9 mouse cellular contexts compared by ENCODE assay signal in genomic region chr2:180045283-180045682, GRCm38 (mm10). TPM values are rescaled to one million over a fixed set of nuclear protein-coding genes. Genes with fewer than 3 reads are reported as not detected.
DNase-seq lines count a peak whose midpoint lies in the region; ATAC-seq and TF ChIP-seq lines count a peak whose summit lies in the region.
"Had no signal": no experiment of that assay in that cellular context is flagged by ENCODE, and none has a peak within 500 bp of the region (broad histone marks: within the 10 kb centered on the region; RNA-seq: fewer than 3 reads in every experiment).

No protein-coding gene starts in this region.

- ATAC-seq in intestine, postnatal 0 days = no peak
- no peak for ATAC-seq in intestine, embryonic 16.5 days

- H3K9me3 ChIP-seq in intestine, postnatal 0 days (ENCODE audit: control insufficient read depth) = no peaks in the 10 kb centered on the region
- no peaks in the 10 kb centered on the region for H3K9me3 ChIP-seq in intestine, embryonic 16.5 days (ENCODE audit: control insufficient read depth, low read length)
- H3K9me3 ChIP-seq in ES-E14 (ENCODE audit: control insufficient read depth, insufficient read depth, low read depth, low read length) = no peaks in the 10 kb centered on the region
- H3K9me3 ChIP-seq: limb, embryonic 13.5 days had no signal

- no peak overlapping the region for H3K27ac ChIP-seq in intestine, postnatal 0 days (ENCODE audit: low read depth, low read length)
- H3K27ac ChIP-seq in intestine, embryonic 16.5 days (ENCODE audit: low read length) = no peak overlapping the region
- no peak overlapping the region for H3K27ac ChIP-seq in ES-E14 (ENCODE audit: insufficient read depth, low read depth, low read length, poor library complexity, severe bottlenecking)
- H3K27ac ChIP-seq: limb, embryonic 13.5 days had no signal

- peaks cover 5% of the 10 kb centered on the region; the same call in 1 of the 2 replicates for H3K4me1 ChIP-seq in intestine, postnatal 0 days (replicated peaks; ENCODE audit: control insufficient read depth, insufficient read depth, low read length)
- peaks cover 19% of the 10 kb centered on the region for H3K4me1 ChIP-seq in intestine, embryonic 16.5 days (ENCODE audit: control insufficient read depth, insufficient read depth, low read length)
- peaks cover 0 to 5% of the 10 kb centered on the region in 2 experiments; a peak in 1 of 4 replicates for H3K4me1 ChIP-seq in ES-E14 (ENCODE audit: control insufficient read depth in 2 of 2, insufficient read depth in 2 of 2, low read length in 2 of 2, poor library complexity in 1 of 2)

- WGBS in intestine, postnatal 0 days = 41% methylated on average over 4 of the region's 4 CpGs
- 47% methylated on average over 4 of the region's 4 CpGs for WGBS in intestine, embryonic 16.5 days

- in situ Hi-C loops in ES-E14 (cut with MboI; ENCODE audit: low sequenced_read_pairs in 2 of 2, unreplicated experiment in 2 of 2) = loop anchor here (5.0 to 10.0 kb wide), 2 partner anchors 128 to 130 kb away; no protein-coding TSS in a partner anchor

- H3K4me2 ChIP-seq in intestine, postnatal 0 days (replicated peaks; ENCODE audit: low read depth) = no peak overlapping the region
- no peak overlapping the region for H3K4me2 ChIP-seq in intestine, embryonic 16.5 days (ENCODE audit: low read depth, low read length)
- H3K4me2 ChIP-seq: limb, embryonic 13.5 days had no signal

- H3K27me3 ChIP-seq in intestine, postnatal 0 days (replicated peaks; ENCODE audit: control insufficient read depth, insufficient read depth, low read length) = no peaks in the 10 kb centered on the region
- no peaks in the 10 kb centered on the region for H3K27me3 ChIP-seq in intestine, embryonic 16.5 days (replicated peaks; ENCODE audit: control insufficient read depth, insufficient read depth, low read length)
- H3K27me3 ChIP-seq: limb, embryonic 13.5 days had no signal

- DNase-seq in 416B (ENCODE audit: low read depth) = peak; percentile 74
- DNase-seq in ES-E14 (ENCODE audit: low read depth, low spot score) = no peak
- peak; percentile 72 for DNase-seq in embryo, embryonic 10.5 days (ENCODE audit: low spot score)
- DNase-seq in lung, postnatal 10 days = peak; percentile 72
- DNase-seq in right cerebral cortex, adult 18-20 months = no peak
- DNase-seq in layer of hippocampus, postnatal 25 days (ENCODE audit: extremely low spot score in 1 of 2, low spot score in 1 of 2) = no peak

- TF ChIP-seq CTCF in intestine, postnatal 0 days (IDR thresholded peaks at IDR 0.05; ENCODE audit: low read depth) = peak; percentile 82

- H3K9ac ChIP-seq in intestine, postnatal 0 days (ENCODE audit: low read depth, low read length) = no peak overlapping the region
- no peak overlapping the region for H3K9ac ChIP-seq in intestine, embryonic 16.5 days (ENCODE audit: low read depth, low read length)
- no peak overlapping the region for H3K9ac ChIP-seq in ES-E14 (ENCODE audit: insufficient read depth, low read depth, low read length, poor library complexity, severe bottlenecking)
- H3K9ac ChIP-seq: limb, embryonic 13.5 days had no signal

- H3K4me3 ChIP-seq in intestine, postnatal 0 days (ENCODE audit: low read depth, low read length) = no peak overlapping the region
- no peak overlapping the region for H3K4me3 ChIP-seq in intestine, embryonic 16.5 days (ENCODE audit: low read length)
- H3K4me3 ChIP-seq in ES-E14 (ENCODE audit: insufficient read depth in 1 of 2, low read depth in 1 of 2, low read length in 2 of 2, poor library complexity in 1 of 2, severe bottlenecking in 1 of 2) = no peak overlapping the region
- H3K4me3 ChIP-seq: limb, embryonic 13.5 days had no signal

- no peaks in the 10 kb centered on the region for H3K36me3 ChIP-seq in intestine, postnatal 0 days (ENCODE audit: control insufficient read depth, insufficient read depth)
- H3K36me3 ChIP-seq in intestine, embryonic 16.5 days (ENCODE audit: control insufficient read depth, insufficient read depth, low read length) = no peaks in the 10 kb centered on the region
- H3K36me3 ChIP-seq in ES-E14 (ENCODE audit: control insufficient read depth, insufficient read depth, low read length, poor library complexity, severe bottlenecking) = 0 out of 2 replicates have a peak, but pooled peaks cover 2% of the 10 kb centered on the region

TF ChIP-seq in ES-E14, 5 proteins besides CTCF, POLR2A, EP300 and RAD21:
- TF ChIP-seq ZC3H11A (IDR thresholded peaks at IDR 0.05; ENCODE audit: borderline replicate concordance, low read depth, low read length) (no peak), MAFK (IDR thresholded peaks at IDR 0.05; ENCODE audit: insufficient read depth, low read depth, low read length) (no peak), ZNF384 (IDR thresholded peaks at IDR 0.05; ENCODE audit: low read depth, low read length) (peak; percentile 54; the same call in 1 of the 2 replicates), HCFC1 (IDR thresholded peaks at IDR 0.05; ENCODE audit: borderline replicate concordance, insufficient read depth, low read length) (no peak), CHD2 (IDR thresholded peaks at IDR 0.05; ENCODE audit: low read depth, low read length) (no peak)

RNA-seq across cellular contexts. Expression of gene Ss18l1, which starts 3.0 kb away (rescaled TPM):
- polyA plus RNA-seq in intestine, postnatal 0 days (2015; fragmentation: Nextera tagmentation; extraction: Ambion mirVana) = 1.2 and 1.3 TPM in 2 replicates
- polyA plus RNA-seq in intestine, embryonic 16.5 days (2015; fragmentation: Nextera tagmentation; extraction: Ambion mirVana) = 3.4 and 3.7 TPM in 2 replicates
- 4.9 and 5.8 TPM in 2 replicates for total RNA-seq in ES-E14 (2012; rRNA removed)
- 10 to 100 TPM; 37.7 to 43.3 TPM for total RNA-seq in layer of hippocampus, postnatal 25 days (2021)

RNA-seq across cellular contexts. Expression of gene Psma7, which starts 3.0 kb away (rescaled TPM):
- polyA plus RNA-seq in intestine, postnatal 0 days (2015; fragmentation: Nextera tagmentation; extraction: Ambion mirVana) = 423 and 444 TPM in 2 replicates
- polyA plus RNA-seq in intestine, embryonic 16.5 days (2015; fragmentation: Nextera tagmentation; extraction: Ambion mirVana) = 515 and 554 TPM in 2 replicates
- 364 and 381 TPM in 2 replicates for total RNA-seq in ES-E14 (2012; rRNA removed)
- total RNA-seq in layer of hippocampus, postnatal 25 days (2021) = 100 to 1,000 TPM; 181 to 185 TPM

RNA-seq across cellular contexts. Expression of gene Lsm14b, which starts 20.5 kb away (rescaled TPM):
- polyA plus RNA-seq in intestine, postnatal 0 days (2015; fragmentation: Nextera tagmentation; extraction: Ambion mirVana) = 3.2 and 3.7 TPM in 2 replicates
- 2.4 and 2.5 TPM in 2 replicates for polyA plus RNA-seq in intestine, embryonic 16.5 days (2015; fragmentation: Nextera tagmentation; extraction: Ambion mirVana)
- 44.4 and 46.0 TPM in 2 replicates for total RNA-seq in ES-E14 (2012; rRNA removed)
- 100 to 1,000 TPM; 101 to 108 TPM for total RNA-seq in layer of hippocampus, postnatal 25 days (2021)

RNA-seq across cellular contexts. Expression of gene Mtg2, which starts 25.1 kb away (rescaled TPM):
- polyA plus RNA-seq in intestine, postnatal 0 days (2015; fragmentation: Nextera tagmentation; extraction: Ambion mirVana) = 9.8 and 11.1 TPM in 2 replicates
- polyA plus RNA-seq in intestine, embryonic 16.5 days (2015; fragmentation: Nextera tagmentation; extraction: Ambion mirVana) = 25.4 and 31.0 TPM in 2 replicates
- 33.9 and 35.3 TPM in 2 replicates for total RNA-seq in ES-E14 (2012; rRNA removed)
- total RNA-seq in layer of hippocampus, postnatal 25 days (2021) = 10 to 100 TPM; 17.6 to 17.9 TPM

RNA-seq across cellular contexts. Expression of gene Hrh3, which starts 59.0 kb away (rescaled TPM):
- not detected in 2 replicates for polyA plus RNA-seq in intestine, postnatal 0 days (2015; fragmentation: Nextera tagmentation; extraction: Ambion mirVana)
- 0.07 and 0.09 TPM in 2 replicates for polyA plus RNA-seq in intestine, embryonic 16.5 days (2015; fragmentation: Nextera tagmentation; extraction: Ambion mirVana)
- total RNA-seq in ES-E14 (2012; rRNA removed) = 0.49 and 1.1 TPM in 2 replicates
- 10 to 100 TPM; 45.3 to 50.7 TPM for total RNA-seq in layer of hippocampus, postnatal 25 days (2021)
- polyA plus RNA-seq: limb, embryonic 13.5 days had no signal

Comparison
In these comparisons a context has a peak if more than half of its experiments do, and no peak if none do; other contexts are left out.
1. DNase-seq: peak in 416B (single experiment), embryo, embryonic 10.5 days (single experiment) and lung, postnatal 10 days (single experiment); none in ES-E14 (single experiment), right cerebral cortex, adult 18-20 months (single experiment) and layer of hippocampus, postnatal 25 days (0 of 2).